Mouse (Mus musculus) bone marrow macrophage, adult 2 months (primary cell): ENCODE measurements at regions not wholly inside any gene's neighbourhood (a gene's known extent, or its start where the extent isn't known, plus 50 kb on each side); places are given as distances from the start of the nearest gene placed in this dataset.

ENCODE experiments used
- CTCF ChIP-seq: IDR thresholded peaks from 2 replicates; pipeline ENCODE4 v1.5.1; 2012; ENCODE audit warnings: low read depth, mild to moderate bottlenecking, low read length, moderate library complexity
- POLR2A ChIP-seq: IDR thresholded peaks from 2 replicates; pipeline ENCODE4 v1.6.1; 2012; ENCODE audit warnings: mild to moderate bottlenecking, low read depth, low read length, borderline replicate concordance

DNA sequence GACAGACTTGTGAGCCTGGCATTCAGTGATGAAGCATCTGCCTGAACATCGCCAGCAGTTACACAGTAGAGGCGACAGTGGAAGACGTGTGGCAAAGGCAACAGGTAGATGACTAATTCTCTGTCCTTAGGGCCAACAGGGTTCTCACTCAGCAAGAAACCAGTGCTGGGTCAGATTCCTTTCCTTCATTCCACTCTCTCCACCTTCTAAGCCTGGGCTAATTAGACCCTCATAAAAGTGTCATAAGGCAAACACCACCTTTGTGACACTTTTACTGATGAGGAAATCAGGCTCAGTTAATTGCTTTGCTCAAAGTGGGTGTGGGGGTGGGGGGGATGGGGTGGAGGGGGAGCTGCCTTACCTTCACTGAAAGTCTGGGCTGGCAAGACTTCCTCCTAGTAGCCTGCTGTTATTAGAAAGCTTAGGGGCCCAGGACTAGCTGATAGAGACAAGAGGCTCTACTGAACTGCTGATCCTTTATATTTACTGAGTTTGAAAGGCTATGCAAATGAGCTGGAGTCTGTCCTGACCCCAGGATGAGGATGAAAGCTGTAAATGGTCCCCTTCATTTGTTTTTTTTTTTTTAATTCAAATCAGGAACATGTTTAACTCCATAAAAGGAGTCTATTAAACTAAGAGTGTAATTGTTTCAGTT is 98.8 kb downstream of the Dact1 start:
- TF ChIP-seq CTCF (no peak), POLR2A (no peak)
